Mouse (Mus musculus): ENCODE data around the gene Abcb9.

The Abcb9 gene

GRCm38 (mm10) chr5:124093852-124094604 is 1.6 kb downstream of the Abcb9 start:
- in situ Hi-C loops (cut with MboI, MseI) = no loop called here

- in situ Hi-C loops (cut with MboI, MseI) = no loop called here
Measured at GRCm38 (mm10) chr5:124093120-124093794, 2.3 kb downstream of the Abcb9 start.

GRCm38 (mm10) chr5:124091951-124092406 is 3.6 kb downstream of the Abcb9 start:
- in situ Hi-C loops (cut with MboI, MseI) = no loop called here

- in situ Hi-C loops (cut with MboI, MseI) = loop anchor here in 1 of 2 experiments (10.0 kb wide), 1 partner anchor 55 kb away; the partner anchor contains the start of gene Vps37b
Measured at GRCm38 (mm10) chr5:124089868-124090267, 5.7 kb downstream of the Abcb9 start.

- in situ Hi-C loops (cut with MboI, MseI) = loop anchor here in 1 of 2 experiments (10.0 kb wide), 1 partner anchor 52 kb away; the partner anchor contains the start of gene Vps37b
Measured at GRCm38 (mm10) chr5:124086876-124087275, 8.7 kb downstream of the Abcb9 start.

GRCm38 (mm10) chr5:124085513-124085912 is 10.1 kb downstream of the Abcb9 start:
- in situ Hi-C loops (cut with MboI, MseI) = loop anchor here in 1 of 2 experiments (10.0 kb wide), 1 partner anchor 51 kb away; the partner anchor contains the start of gene Vps37b

- in situ Hi-C loops (cut with MboI, MseI) = loop anchor here (5.0 to 10.0 kb wide), 3 partner anchors 50 to 137 kb away; partner anchors contain the start of gene Vps37b (in 1 of the 2)
Measured at GRCm38 (mm10) chr5:124084588-124085173, 10.9 kb downstream of the Abcb9 start.

- in situ Hi-C loops (cut with MboI, MseI) = loop anchor here (5.0 to 10.0 kb wide), 3 partner anchors 49 to 137 kb away; partner anchors contain the start of gene Vps37b (in 1 of the 2)
Measured at GRCm38 (mm10) chr5:124083850-124084587, 11.6 kb downstream of the Abcb9 start.

- in situ Hi-C loops (cut with MboI, MseI) = loop anchor here (5.0 to 10.0 kb wide), 3 partner anchors 48 to 136 kb away; partner anchors contain the start of gene Vps37b (in 1 of the 2)
Measured at GRCm38 (mm10) chr5:124082941-124083688, 12.5 kb downstream of the Abcb9 start.

- in situ Hi-C loops (cut with MboI, MseI) = loop anchor here (5.0 to 10.0 kb wide), 3 partner anchors 48 to 135 kb away; partner anchors contain the start of gene Vps37b (in 1 of the 2)
Measured at GRCm38 (mm10) chr5:124082447-124082846, 13.2 kb downstream of the Abcb9 start.

GRCm38 (mm10) chr5:124079880-124080279 is 15.7 kb downstream of the Abcb9 start:
- in situ Hi-C loops (cut with MboI, MseI) = loop anchor here (5.0 to 10.0 kb wide), 4 partner anchors 45 to 1935 kb away; partner anchors contain the start of genes Ccdc63 (in 1 of the 2) and Vps37b (in 1 of the 2)

- in situ Hi-C loops (cut with MboI, MseI) = loop anchor here in 1 of 2 experiments (10.0 kb wide), 1 partner anchor 1934 kb away; the partner anchor contains the start of gene Ccdc63
Measured at GRCm38 (mm10) chr5:124078794-124079416, 16.7 kb downstream of the Abcb9 start.

- in situ Hi-C loops (cut with MboI, MseI) = loop anchor here in 1 of 2 experiments (10.0 kb wide), 1 partner anchor 1933 kb away; the partner anchor contains the start of gene Ccdc63
Measured at GRCm38 (mm10) chr5:124077856-124078460, 17.6 kb downstream of the Abcb9 start.

- in situ Hi-C loops (cut with MboI, MseI) = loop anchor here in 1 of 2 experiments (10.0 kb wide), 1 partner anchor 1932 kb away; the partner anchor contains the start of gene Ccdc63
Measured at GRCm38 (mm10) chr5:124077241-124077640, 18.4 kb downstream of the Abcb9 start.

- in situ Hi-C loops (cut with MboI, MseI) = loop anchor here in 1 of 2 experiments (10.0 kb wide), 1 partner anchor 1932 kb away; the partner anchor contains the start of gene Ccdc63
Measured at GRCm38 (mm10) chr5:124076559-124076958, 19.0 kb downstream of the Abcb9 start.

GRCm38 (mm10) chr5:124075716-124076115 is 19.9 kb downstream of the Abcb9 start:
- in situ Hi-C loops (cut with MboI, MseI) = loop anchor here in 1 of 2 experiments (10.0 kb wide), 1 partner anchor 1931 kb away; the partner anchor contains the start of gene Ccdc63

GRCm38 (mm10) chr5:124074845-124075307 is 20.7 kb downstream of the Abcb9 start:
- in situ Hi-C loops (cut with MboI, MseI) = loop anchor here in 1 of 2 experiments (10.0 kb wide), 1 partner anchor 1930 kb away; the partner anchor contains the start of gene Ccdc63

GRCm38 (mm10) chr5:124073682-124074081 is 21.9 kb downstream of the Abcb9 start:
- in situ Hi-C loops (cut with MboI, MseI) = loop anchor here in 1 of 2 experiments (10.0 kb wide), 1 partner anchor 1929 kb away; the partner anchor contains the start of gene Ccdc63

All from T-helper 17 cell (primary cell).